Mouse (Mus musculus) testis, adult 2 months (tissue): ENCODE measurements around the gene Cebpb.

Experiments used
- CTCF ChIP-seq: fragments of 200-500 bp; IDR thresholded peaks from 2 replicates; pipeline ENCODE4 v1.5.1; 2012; ENCODE audit warnings: low read depth, mild to moderate bottlenecking, inconsistent platforms, low read length, moderate library complexity; ENCODE audit not compliant: control insufficient read depth, insufficient read depth, insufficient replicate concordance
- POLR2A ChIP-seq: fragments of 200-500 bp; IDR thresholded peaks from 2 replicates; pipeline ENCODE4 v1.6.1; 2012; ENCODE audit warnings: low read depth, mild to moderate bottlenecking, inconsistent platforms, low read length, moderate library complexity; ENCODE audit not compliant: control insufficient read depth

- TF ChIP-seq POLR2A (no peak), CTCF (no peak)
Measured at GRCm38 (mm10) chr2:167660611-167660971, 28.1 kb upstream of the Cebpb start.
